Mouse (Mus musculus): ENCODE results near the gene Scgb2b21. TPM values are rescaled to one million over a fixed set of nuclear protein-coding genes. Genes with fewer than 3 reads are reported as not detected.
"Not testable (repeated sequence)": the region's sequence is repeated elsewhere in the genome, so short reads cannot be mapped to it uniquely, and the experiment has no call there.

Scgb2b21 gene
- not detected in 2 replicates for polyA plus RNA-seq (2015; fragmentation: Nextera tagmentation; extraction: Ambion mirVana)

DNA sequence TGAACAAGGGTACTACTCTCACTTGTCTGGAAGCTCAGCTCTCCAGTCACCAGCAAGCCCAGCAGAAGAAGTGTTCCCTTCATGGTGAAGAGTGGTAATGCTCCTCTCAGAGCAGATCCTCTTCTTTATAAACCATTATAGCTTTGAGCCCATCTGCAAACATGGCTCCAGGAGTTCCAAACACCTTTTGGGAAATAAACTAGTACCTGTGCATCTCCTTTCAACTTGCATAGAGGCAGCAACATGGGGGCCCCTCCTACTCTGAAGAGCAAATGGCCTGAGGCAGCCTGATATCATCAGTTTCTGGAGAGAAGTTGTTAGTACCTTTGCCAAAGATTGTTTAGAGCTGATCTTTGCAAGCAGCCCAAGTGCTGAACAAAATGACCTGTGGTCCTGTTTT lies at the start of gene Scgb2b21:
TSS of gene Scgb2b21 (minus strand) at position 101 of the 400 bp plus-strand sequence.
- H3K4me2 ChIP-seq (ENCODE audit: low read depth, low read length) = no peak within 1 kb of the TSS

DNA sequence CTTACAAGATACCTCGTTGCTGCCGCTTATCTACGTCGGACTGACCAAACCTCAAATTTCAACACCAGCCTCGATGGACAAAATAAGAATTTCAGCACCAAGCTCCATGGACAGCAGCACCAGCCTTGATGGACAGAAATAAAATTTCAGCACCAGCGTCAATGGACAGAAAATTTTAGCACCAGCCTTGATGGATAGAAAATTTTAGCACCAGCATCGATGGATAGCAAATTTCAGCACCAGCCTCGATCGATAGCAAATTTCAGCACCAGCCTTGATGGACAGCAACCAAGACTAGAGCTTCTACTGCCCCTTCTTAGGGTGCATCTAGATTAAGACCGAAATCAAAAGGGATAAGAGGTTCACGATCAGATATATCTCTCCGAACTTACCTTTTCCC lies 23.2 kb upstream of the Scgb2b21 start:
- not testable (repeated sequence) for H3K9me3 ChIP-seq (replicated peaks; ENCODE audit: control insufficient read depth, low read length); ATAC-seq (ENCODE audit: insufficient read depth, low FRiP score); H3K36me3 ChIP-seq (ENCODE audit: control insufficient read depth, insufficient read depth, low read length); H3K9ac ChIP-seq (ENCODE audit: low read length); H3K4me2 ChIP-seq (ENCODE audit: low read depth, low read length); H3K4me3 ChIP-seq (replicated peaks; ENCODE audit: low read length); H3K27ac ChIP-seq (ENCODE audit: low read length); H3K27me3 ChIP-seq (ENCODE audit: control insufficient read depth, insufficient read depth, low read length); H3K4me1 ChIP-seq (ENCODE audit: control insufficient read depth, insufficient read depth, low read length)
- 90% methylated on average over 12 of the region's 12 CpGs for whole genome bisulfite sequencing

More for the DNA sequence above, at the start of gene Scgb2b21:
- H3K9ac ChIP-seq (ENCODE audit: low read length) = no peak within 1 kb of the TSS
- 0 out of 2 replicates have a peak, but pooled peaks cover 3% of the 10 kb centered on the region for H3K9me3 ChIP-seq (replicated peaks; ENCODE audit: control insufficient read depth, low read length)
- H3K27ac ChIP-seq (ENCODE audit: low read length) = no peak within 1 kb of the TSS
- H3K27me3 ChIP-seq (ENCODE audit: control insufficient read depth, insufficient read depth, low read length) = no peaks in the 10 kb centered on the region
- no peak for ATAC-seq (ENCODE audit: insufficient read depth, low FRiP score)
- H3K4me3 ChIP-seq (replicated peaks; ENCODE audit: low read length) = no peak within 1 kb of the TSS
- H3K36me3 ChIP-seq (ENCODE audit: control insufficient read depth, insufficient read depth, low read length) = no peaks in the 10 kb centered on the region
- H3K4me1 ChIP-seq (ENCODE audit: control insufficient read depth, insufficient read depth, low read length) = no peaks in the 10 kb centered on the region

Other genes starting within 250 kb of the Scgb2b21 start
- gene Scgb2b19, start 240.1 kb downstream of the Scgb2b21 start, polyA plus RNA-seq (2015; fragmentation: Nextera tagmentation; extraction: Ambion mirVana) = not detected in 2 replicates
- not detected in 2 replicates for gene Scgb1b19, start 233.2 kb downstream of the Scgb2b21 start, polyA plus RNA-seq (2015; fragmentation: Nextera tagmentation; extraction: Ambion mirVana)
- gene Scgb2b20, start 154.1 kb downstream of the Scgb2b21 start, polyA plus RNA-seq (2015; fragmentation: Nextera tagmentation; extraction: Ambion mirVana) = not detected in 2 replicates
- not detected in 2 replicates for gene Scgb1b20, start 147.2 kb downstream of the Scgb2b21 start, polyA plus RNA-seq (2015; fragmentation: Nextera tagmentation; extraction: Ambion mirVana)
- gene Scgb2b24, start 218.9 kb upstream of the Scgb2b21 start, polyA plus RNA-seq (2015; fragmentation: Nextera tagmentation; extraction: Ambion mirVana) = not detected in 2 replicates
- not detected in 2 replicates for gene Scgb1b24, start 223.3 kb upstream of the Scgb2b21 start, polyA plus RNA-seq (2015; fragmentation: Nextera tagmentation; extraction: Ambion mirVana)